Mouse (Mus musculus) E14TG2a.4 (cell line): ENCODE measurements around the gene Parp3.

Experiments used
- CTCF ChIP-seq: conservative IDR thresholded peaks from 2 replicates; pipeline ENCODE4 v1.5.1; 2014; ENCODE audit warnings: low read length
- NANOG ChIP-seq: IDR thresholded peaks from 2 replicates; pipeline ENCODE4 v1.6.1; 2014; ENCODE audit warnings: borderline replicate concordance, low read length, mixed read lengths
- POU5F1 ChIP-seq: IDR thresholded peaks from 2 replicates; pipeline ENCODE4 v1.6.1; 2014; ENCODE audit warnings: low read length, borderline replicate concordance

DNA sequence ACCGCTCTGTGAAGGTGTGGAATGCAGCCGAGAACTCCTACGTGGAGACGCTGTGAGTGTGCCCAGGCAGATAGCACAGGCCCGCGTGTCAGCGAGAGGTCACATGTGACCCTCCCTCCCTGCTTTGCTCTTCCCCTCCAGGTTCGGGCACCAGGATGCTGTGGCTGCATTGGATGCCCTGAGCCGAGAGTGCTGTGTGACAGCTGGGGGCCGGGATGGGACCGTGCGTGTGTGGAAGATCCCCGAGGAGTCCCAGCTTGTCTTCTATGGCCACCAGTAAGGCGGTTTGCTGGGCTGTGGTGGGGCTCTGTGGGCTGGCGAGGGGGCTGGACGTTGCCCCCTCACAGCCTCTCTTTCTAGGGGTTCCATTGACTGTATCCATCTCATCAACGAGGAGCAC is 6.9 kb upstream of the Parp3 start:
- TF ChIP-seq CTCF (no peak), NANOG (no peak), POU5F1 (no peak)
